Mouse (Mus musculus) kidney, adult 18-20 months (tissue): Measurements from ENCODE around the gene Epp13.
"Not testable (repeated sequence)": the region's sequence is repeated elsewhere in the genome, so short reads cannot be mapped to it uniquely, and the experiment has no call there.

Experiments
- DNase-seq: peaks from one replicate; pipeline ENCODE4 v3.0.0; 2021

Gene Epp13

GRCm38 (mm10) chr7:6252410-6252809 is at the start of gene Epp13:
Gene Epp13, plus strand, starts transcription at chr7:6252710.
- DNase-seq = no peak

- no peak for DNase-seq
These were observed 48.3 kb upstream of the Epp13 start for GRCm38 (mm10) chr7:6204200-6204599.

- peak; percentile 65 for DNase-seq
These were observed 39.4 kb upstream of the Epp13 start for GRCm38 (mm10) chr7:6213144-6213543.

- DNase-seq = not testable (repeated sequence)
These were observed 37.8 kb upstream of the Epp13 start for GRCm38 (mm10) chr7:6214691-6215090.

- no peak for DNase-seq
These were observed 32.4 kb upstream of the Epp13 start for GRCm38 (mm10) chr7:6220147-6220546.

- no peak for DNase-seq
These were observed 30.5 kb upstream of the Epp13 start, which contains the start of gene Zscan5b for GRCm38 (mm10) chr7:6221978-6222377. Gene Zscan5b, plus strand, starts transcription at chr7:6222278.

GRCm38 (mm10) chr7:6228491-6228890 is 24.0 kb upstream of the Epp13 start:
- DNase-seq = peak; percentile 32

- DNase-seq = no peak
These were observed 12.7 kb upstream of the Epp13 start for GRCm38 (mm10) chr7:6239787-6240186.

GRCm38 (mm10) chr7:6240841-6241425 is 11.6 kb upstream of the Epp13 start:
- peak; percentile 44 for DNase-seq

- peak; percentile 40 for DNase-seq
These were observed 7.9 kb upstream of the Epp13 start for GRCm38 (mm10) chr7:6244361-6245292.

- DNase-seq = no peak
These were observed 1.9 kb downstream of the Epp13 start for GRCm38 (mm10) chr7:6254451-6254850.

GRCm38 (mm10) chr7:6257386-6257785 is 4.9 kb downstream of the Epp13 start:
- no peak for DNase-seq

- DNase-seq = no peak
These were observed 6.0 kb downstream of the Epp13 start for GRCm38 (mm10) chr7:6258232-6259220.

- not testable (repeated sequence) for DNase-seq
These were observed 7.5 kb downstream of the Epp13 start for GRCm38 (mm10) chr7:6260004-6260403.

- no peak for DNase-seq
These were observed 9.6 kb downstream of the Epp13 start for GRCm38 (mm10) chr7:6262120-6262519.

- no peak for DNase-seq
These were observed 10.5 kb downstream of the Epp13 start for GRCm38 (mm10) chr7:6262984-6263383.

GRCm38 (mm10) chr7:6265695-6266094 is 13.2 kb downstream of the Epp13 start:
- DNase-seq = peak; percentile 33

GRCm38 (mm10) chr7:6277906-6278305 is 25.4 kb downstream of the Epp13 start:
- DNase-seq = no peak

GRCm38 (mm10) chr7:6282749-6283148 is 30.2 kb downstream of the Epp13 start:
- peak; percentile 75 for DNase-seq

GRCm38 (mm10) chr7:6283451-6284075 is 31.1 kb downstream of the Epp13 start:
- DNase-seq = peak; percentile 86

- no peak for DNase-seq
These were observed 32.0 kb downstream of the Epp13 start for GRCm38 (mm10) chr7:6284442-6285012.

GRCm38 (mm10) chr7:6285366-6285765 is 32.9 kb downstream of the Epp13 start:
- no peak for DNase-seq
